ENCODE assay signal across 8 mouse cellular contexts in the genomic region with DNA sequence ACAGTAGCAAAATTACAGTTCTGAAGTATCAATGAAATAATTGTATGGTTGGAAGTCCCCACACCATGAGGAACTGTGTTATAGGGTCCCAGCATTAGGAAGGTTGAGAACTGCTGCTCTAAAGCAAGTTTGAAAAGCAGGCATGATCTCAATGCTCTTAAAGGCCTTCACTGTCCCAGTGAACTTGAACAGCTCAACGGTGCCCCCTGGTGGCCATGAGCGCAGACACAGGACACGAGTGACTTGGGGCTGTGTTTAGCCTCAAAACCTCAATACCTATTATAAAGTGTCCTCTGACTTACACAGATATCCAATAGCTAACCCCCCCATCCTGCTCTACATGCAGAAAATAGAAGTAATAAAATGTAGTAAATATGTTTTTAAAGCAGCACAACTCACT.
DNase-seq lines count a peak whose midpoint lies in the region; ATAC-seq lines count a peak whose summit lies in the region.

No protein-coding gene starts in this region.

- H3K36me3 ChIP-seq in embryonic facial prominence, embryonic 14.5 days (ENCODE audit: control insufficient read depth, insufficient read depth, low read length) = no peaks in the 10 kb centered on the region
- H3K36me3 ChIP-seq in kidney, embryonic 14.5 days (ENCODE audit: control insufficient read depth, insufficient read depth, low read length) = no peaks in the 10 kb centered on the region
- no peaks in the 10 kb centered on the region for H3K36me3 ChIP-seq in limb, embryonic 15.5 days

- no peak overlapping the region for H3K9ac ChIP-seq in embryonic facial prominence, embryonic 14.5 days (ENCODE audit: low read depth, low read length)
- no peak overlapping the region for H3K9ac ChIP-seq in kidney, embryonic 14.5 days (ENCODE audit: low read depth, low read length)
- H3K9ac ChIP-seq in limb, embryonic 15.5 days = no peak overlapping the region

- 0% methylated on average over 3 of the region's 3 CpGs for WGBS in embryonic facial prominence, embryonic 14.5 days
- 1% methylated on average over 3 of the region's 3 CpGs for WGBS in kidney, embryonic 14.5 days
- WGBS in limb, embryonic 15.5 days = 0% methylated on average over 3 of the region's 3 CpGs

- ATAC-seq in embryonic facial prominence, embryonic 14.5 days (ENCODE audit: low read depth) = peak; percentile 85
- peak; percentile 71 for ATAC-seq in kidney, embryonic 14.5 days (ENCODE audit: low FRiP score, low TSS enrichment)
- peak; percentile 72 for ATAC-seq in limb, embryonic 15.5 days (ENCODE audit: insufficient number of reproducible peaks, low FRiP score, low TSS enrichment, low read depth)
- peak; percentile 91 for ATAC-seq in monocyte, adult 5-6 weeks (replicated peaks; ENCODE audit: insufficient number of reproducible peaks, low FRiP score, low TSS enrichment, poor library complexity, severe bottlenecking)

- no peaks in the 10 kb centered on the region for H3K9me3 ChIP-seq in embryonic facial prominence, embryonic 14.5 days (ENCODE audit: control insufficient read depth, low read length)
- H3K9me3 ChIP-seq in kidney, embryonic 14.5 days (ENCODE audit: control insufficient read depth, low read length) = no peaks in the 10 kb centered on the region
- H3K9me3 ChIP-seq in limb, embryonic 15.5 days = no peaks in the 10 kb centered on the region

- H3K4me3 ChIP-seq in embryonic facial prominence, embryonic 14.5 days (ENCODE audit: low read depth, low read length) = no peak overlapping the region
- no peak overlapping the region for H3K4me3 ChIP-seq in kidney, embryonic 14.5 days (ENCODE audit: low read length)
- H3K4me3 ChIP-seq in limb, embryonic 15.5 days = no peak overlapping the region

- H3K27me3 ChIP-seq in embryonic facial prominence, embryonic 14.5 days (replicated peaks; ENCODE audit: control insufficient read depth, insufficient read depth, low read length) = no peaks in the 10 kb centered on the region
- H3K27me3 ChIP-seq in kidney, embryonic 14.5 days (ENCODE audit: control insufficient read depth, insufficient read depth, low read length) = no peaks in the 10 kb centered on the region
- H3K27me3 ChIP-seq in limb, embryonic 15.5 days = no peaks in the 10 kb centered on the region

- peaks cover 5% of the 10 kb centered on the region; the same call in 1 of the 2 replicates for H3K4me1 ChIP-seq in embryonic facial prominence, embryonic 14.5 days (ENCODE audit: control insufficient read depth, insufficient read depth, low read length)
- H3K4me1 ChIP-seq in kidney, embryonic 14.5 days (ENCODE audit: control insufficient read depth, insufficient read depth, low read length) = peaks cover 8% of the 10 kb centered on the region; the same call in 1 of the 2 replicates
- H3K4me1 ChIP-seq in limb, embryonic 15.5 days = peaks cover 16% of the 10 kb centered on the region

- H3K27ac ChIP-seq in embryonic facial prominence, embryonic 14.5 days (replicated peaks; ENCODE audit: low read depth, low read length) = no peak overlapping the region
- H3K27ac ChIP-seq in kidney, embryonic 14.5 days (ENCODE audit: low read depth, low read length) = no peak overlapping the region
- no peak overlapping the region for H3K27ac ChIP-seq in limb, embryonic 15.5 days

- no peak overlapping the region for H3K4me2 ChIP-seq in embryonic facial prominence, embryonic 14.5 days (ENCODE audit: low read depth, low read length)
- H3K4me2 ChIP-seq in kidney, embryonic 14.5 days (replicated peaks; ENCODE audit: low read depth, low read length) = no peak overlapping the region
- H3K4me2 ChIP-seq in limb, embryonic 15.5 days = no peak overlapping the region

- peak; percentile 86 for DNase-seq in 416B (ENCODE audit: low read depth)
- peak; percentile 78 to 83 for DNase-seq in adrenal gland, postnatal 4 days (ENCODE audit: low spot score in 2 of 2)
- DNase-seq in embryonic facial prominence, embryonic 14.5 days (ENCODE audit: low spot score) = peak; percentile 90
- DNase-seq in heart, adult 9 months (ENCODE audit: low spot score in 2 of 2) = peak; percentile 68 to 83
- peak; percentile 88 to 97 for DNase-seq in spleen, postnatal 4 days (ENCODE audit: low spot score in 2 of 2)
